Mouse (Mus musculus) megakaryocyte-erythroid progenitor cell, adult 5-6 weeks (primary cell): ENCODE data around the gene Faap100. TPM values are rescaled to one million over a fixed set of nuclear protein-coding genes. Genes with fewer than 3 reads are reported as not detected.
"Not testable (repeated sequence)": the region's sequence is repeated elsewhere in the genome, so short reads cannot be mapped to it uniquely, and the experiment has no call there.

Source experiments
- ATAC-seq: replicated peaks from 2 replicates; pipeline ENCODE4 v1.8.0; 2016; ENCODE audit warnings: mild to moderate bottlenecking, inconsistent platforms; ENCODE audit not compliant: severe bottlenecking, poor library complexity, low FRiP score, low TSS enrichment
- total RNA-seq, 2 experiments: library from RNA; stranded (forward) in 1 of 2; stranded (reverse) in 1 of 2; fragments of 200-1000, 215-1000 nt in 1 of 2; fragments of >200 nt in 1 of 2; fragmentation: Nextera tagmentation in 1 of 2; gene quantifications; 2 replicates each; pipeline ENCODE4 v1.2.3; 2014 to 2017

Gene Faap100
- total RNA-seq, 2 experiments from 2014 or later, result 11.3 to 31.0 TPM

GRCm38 (mm10) chr11:120354304-120355276, 24.0 kb downstream of the Faap100 start:
- no peak for ATAC-seq

GRCm38 (mm10) chr11:120353500-120354303, 24.9 kb downstream of the Faap100 start:
- peak; percentile 78 for ATAC-seq

- no peak for ATAC-seq
Measured at GRCm38 (mm10) chr11:120352571-120353290, 25.8 kb downstream of the Faap100 start.

GRCm38 (mm10) chr11:120352093-120352350, 26.5 kb downstream of the Faap100 start:
- not testable (repeated sequence) for ATAC-seq

- ATAC-seq, result no peak
Measured at GRCm38 (mm10) chr11:120351250-120352092, 27.1 kb downstream of the Faap100 start.

GRCm38 (mm10) chr11:120350711-120351110, 27.9 kb downstream of the Faap100 start:
- no peak for ATAC-seq

- ATAC-seq, result peak; percentile 46
Measured at GRCm38 (mm10) chr11:120349986-120350702, 28.4 kb downstream of the Faap100 start.

GRCm38 (mm10) chr11:120349371-120349985, 29.1 kb downstream of the Faap100 start:
- no peak for ATAC-seq

- no peak for ATAC-seq
Measured at GRCm38 (mm10) chr11:120348684-120349370, 29.7 kb downstream of the Faap100 start.

GRCm38 (mm10) chr11:120347791-120348683, 30.5 kb downstream of the Faap100 start, which contains the start of gene Actg1:
Actg1 (minus strand) TSS chr11:120348542.
- ATAC-seq, result peak; percentile 19; the same call in 1 of the 2 replicates

- ATAC-seq, result no peak
Measured at GRCm38 (mm10) chr11:120347301-120347700, 31.3 kb downstream of the Faap100 start.

GRCm38 (mm10) chr11:120346383-120347034, 32.1 kb downstream of the Faap100 start:
- ATAC-seq, result not testable (repeated sequence)

- no peak for ATAC-seq
Measured at GRCm38 (mm10) chr11:120345067-120345681, 33.4 kb downstream of the Faap100 start.

GRCm38 (mm10) chr11:120344310-120344920, 34.1 kb downstream of the Faap100 start:
- ATAC-seq, result no peak
